Comparison of ENCODE assay signal across 22 mouse cellular contexts in the genomic region with DNA sequence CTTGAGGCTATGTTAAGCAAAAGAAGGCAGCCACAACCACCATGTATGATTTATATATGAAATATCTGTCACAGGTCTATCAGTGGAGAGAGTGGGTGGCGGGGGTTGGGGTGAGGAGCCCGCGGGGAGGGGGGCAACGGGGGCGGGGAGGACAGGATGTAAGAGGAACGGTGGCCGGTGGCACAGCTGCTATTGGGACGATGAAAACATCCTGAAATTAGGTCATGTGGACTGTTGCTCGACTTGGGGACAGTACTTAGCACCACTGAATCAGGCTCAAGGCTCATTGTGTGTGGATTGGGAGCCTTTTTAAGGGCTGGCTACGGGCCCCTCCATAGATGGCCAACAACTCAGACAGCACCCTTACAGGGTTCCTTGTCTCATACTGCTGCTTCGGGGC.
DNase-seq lines count a peak whose midpoint lies in the region; ATAC-seq and TF ChIP-seq lines count a peak whose summit lies in the region.
"Had no signal": no experiment of that assay in that cellular context is flagged by ENCODE, and none has a peak within 500 bp of the region (broad histone marks: within the 10 kb centered on the region; RNA-seq: fewer than 3 reads in every experiment).

No protein-coding gene starts in this region.

- peaks cover 3% of the 10 kb centered on the region; the same call in 1 of the 2 replicates for H3K4me1 ChIP-seq in lung, postnatal 0 days (ENCODE audit: insufficient read depth, low read depth, low read length)
- no peaks in the 10 kb centered on the region for H3K4me1 ChIP-seq in midbrain, embryonic 14.5 days (ENCODE audit: control insufficient read depth, insufficient read depth, low read length)
- H3K4me1 ChIP-seq: embryonic facial prominence, embryonic 10.5 days; forebrain, embryonic 13.5 days had no signal

- TF ChIP-seq CTCF in gastrocnemius, adult 2 months (IDR thresholded peaks at IDR 0.05): no peak
- TF ChIP-seq CTCF in lung, postnatal 0 days (IDR thresholded peaks at IDR 0.05): no peak

- H3K4me3 ChIP-seq in gastrocnemius, adult 2 months: no peak overlapping the region
- H3K4me3 ChIP-seq in lung, postnatal 0 days (ENCODE audit: low read depth, low read length): no peak overlapping the region
- no peak overlapping the region for H3K4me3 ChIP-seq in midbrain, embryonic 14.5 days (replicated peaks; ENCODE audit: low read depth, low read length)
- H3K4me3 ChIP-seq: embryonic facial prominence, embryonic 10.5 days; forebrain, embryonic 13.5 days; heart, embryonic 15.5 days; hindbrain, embryonic 15.5 days had no signal

- H3K9ac ChIP-seq in lung, postnatal 0 days (replicated peaks; ENCODE audit: low read depth): no peak overlapping the region
- no peak overlapping the region for H3K9ac ChIP-seq in midbrain, embryonic 14.5 days (replicated peaks; ENCODE audit: low read length)
- H3K9ac ChIP-seq: forebrain, embryonic 13.5 days; forebrain, postnatal 0 days; heart, embryonic 15.5 days; hindbrain, embryonic 15.5 days had no signal

- DNase-seq in gastrocnemius, adult 2 months: no peak
- no peak for DNase-seq in gastrocnemius, postnatal 25 days
- no peak for DNase-seq in lung, postnatal 0 days (ENCODE audit: low spot score)
- no peak for DNase-seq in lung, postnatal 25 days (ENCODE audit: low spot score)
- peak; percentile 41 for DNase-seq in CD4-positive, CD25-positive, alpha-beta regulatory T cell, adult 2 months (ENCODE audit: low read depth, low spot score)
- DNase-seq in right cerebral cortex, adult 18-20 months: no peak
- no peak for DNase-seq in midbrain, embryonic 14.5 days
- DNase-seq: adrenal gland, adult 2 months; B cell, adult 2 months; cerebellum, adult 2 months; cerebellum, postnatal 10 days; forebrain, postnatal 0 days; gastrocnemius, postnatal 36 days; heart, adult 18-20 months had no signal

- H3K36me3 ChIP-seq in lung, postnatal 0 days (ENCODE audit: insufficient read depth, low read length): no peaks in the 10 kb centered on the region
- H3K36me3 ChIP-seq in midbrain, embryonic 14.5 days (ENCODE audit: control insufficient read depth, insufficient read depth, low read length): peaks cover 16% of the 10 kb centered on the region
- H3K36me3 ChIP-seq: hindbrain, embryonic 15.5 days had no signal

- H3K4me2 ChIP-seq in lung, postnatal 0 days (replicated peaks; ENCODE audit: low read depth, low read length): no peak overlapping the region
- H3K4me2 ChIP-seq in midbrain, embryonic 14.5 days (ENCODE audit: low read length): no peak overlapping the region
- H3K4me2 ChIP-seq: forebrain, embryonic 13.5 days; heart, embryonic 11.5 days; heart, embryonic 15.5 days; hindbrain, embryonic 15.5 days had no signal

- H3K27ac ChIP-seq in gastrocnemius, adult 2 months: 0 out of 2 replicates have a peak overlapping the region, but pooled peaks have one; percentile 8
- H3K27ac ChIP-seq in lung, postnatal 0 days (ENCODE audit: low read length): 0 out of 2 replicates have a peak overlapping the region, but pooled peaks have one; percentile 14
- no peak overlapping the region for H3K27ac ChIP-seq in midbrain, embryonic 14.5 days (replicated peaks; ENCODE audit: low read depth, low read length)
- H3K27ac ChIP-seq: embryonic facial prominence, embryonic 10.5 days; forebrain, embryonic 13.5 days; heart, embryonic 15.5 days; hindbrain, embryonic 15.5 days had no signal

- H3K9me3 ChIP-seq in lung, postnatal 0 days (ENCODE audit: low read length): no peaks in the 10 kb centered on the region
- no peaks in the 10 kb centered on the region for H3K9me3 ChIP-seq in midbrain, embryonic 14.5 days (ENCODE audit: control insufficient read depth, low read length)
- H3K9me3 ChIP-seq: embryonic facial prominence, embryonic 10.5 days; forebrain, embryonic 13.5 days; heart, embryonic 15.5 days; hindbrain, embryonic 15.5 days had no signal

- intact Hi-C loops in gastrocnemius, adult 2 months (cut with DNase I): no loop called here

- no peak for ATAC-seq in lung, postnatal 0 days
- ATAC-seq in inflammation-experienced regulatory T-cells, adult 6 months: peak; percentile 52
- no peak for ATAC-seq in midbrain, embryonic 14.5 days (ENCODE audit: low FRiP score, low TSS enrichment)
- ATAC-seq: forebrain, embryonic 13.5 days; forebrain, postnatal 0 days; Patski had no signal

- H3K27me3 ChIP-seq in lung, postnatal 0 days (replicated peaks; ENCODE audit: insufficient read depth, low read length): no peaks in the 10 kb centered on the region
- H3K27me3 ChIP-seq in midbrain, embryonic 14.5 days (ENCODE audit: control insufficient read depth, insufficient read depth, low read length): no peaks in the 10 kb centered on the region
- H3K27me3 ChIP-seq: CH12.LX; forebrain, embryonic 13.5 days; heart, embryonic 15.5 days; hindbrain, embryonic 15.5 days; Patski had no signal

- no peak for TF ChIP-seq EP300 in lung, postnatal 0 days (IDR thresholded peaks at IDR 0.05)

- 44% methylated on average over 11 of the region's 11 CpGs for WGBS in lung, postnatal 0 days
- 76% methylated on average over 11 of the region's 11 CpGs for WGBS in midbrain, embryonic 14.5 days
